Mouse (Mus musculus) layer of hippocampus, adult 8-10 months (tissue): Measurements from ENCODE around the gene Smg9. TPM values are rescaled to one million over a fixed set of nuclear protein-coding genes. Genes with fewer than 3 reads are reported as not detected.
A peak's percentile ranks its signal among the peaks of the same experiment; 100 is the strongest.
"Not testable (repeated sequence)": the region's sequence is repeated elsewhere in the genome, so short reads cannot be mapped to it uniquely, and the experiment has no call there.

Source experiments
- DNase-seq, 2 experiments: peaks; one replicate each; pipeline ENCODE4 v3.0.0; 2022; ENCODE audit warnings: low spot score in 2 of 2
- total RNA-seq, 4 experiments: library from RNA; stranded (reverse); gene quantifications; 2 replicates each; pipeline ENCODE4 v1.2.4; 2022

Gene Smg9
- total RNA-seq, 4 experiments from 2014 or later = 33.8 to 49.8 (median 44.0) TPM

DNA sequence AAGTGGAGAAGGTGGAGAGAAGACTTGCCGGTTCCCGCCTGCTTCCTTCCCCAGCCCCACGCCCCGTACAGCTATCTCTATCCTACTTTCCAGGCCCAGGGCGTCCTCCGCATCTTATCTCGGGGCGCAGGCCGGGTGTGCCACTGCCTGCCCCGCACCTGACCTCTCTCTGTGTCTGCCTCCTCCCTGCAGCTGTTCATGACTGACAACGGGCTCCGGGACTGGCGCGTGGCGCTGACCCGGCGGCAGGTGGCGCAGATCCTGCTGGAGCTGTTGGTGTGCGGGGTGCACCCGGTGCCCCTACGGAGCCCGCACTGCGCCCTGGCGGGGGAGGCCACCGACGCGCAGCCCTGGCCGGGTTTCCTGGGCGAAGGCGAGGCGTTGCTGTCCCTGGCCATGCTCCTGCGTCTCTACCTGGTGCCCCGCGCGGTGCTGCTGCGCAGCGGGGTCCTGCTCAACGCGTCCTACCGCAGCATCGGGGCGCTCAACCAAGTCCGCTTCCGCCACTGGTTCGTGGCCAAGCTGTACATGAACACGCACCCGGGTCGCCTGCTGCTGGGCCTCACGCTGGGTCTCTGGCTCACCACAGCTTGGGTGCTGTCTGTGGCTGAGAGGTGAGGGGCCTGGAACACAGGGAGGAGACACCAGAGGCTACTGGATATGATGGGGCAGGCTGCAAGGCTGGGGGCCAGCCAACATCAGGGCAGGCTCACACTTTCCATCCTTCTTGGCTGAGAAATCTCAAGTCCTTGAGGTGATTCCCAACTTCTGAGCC is 22.1 kb upstream of the Smg9 start:
- DNase-seq = no peak

DNA sequence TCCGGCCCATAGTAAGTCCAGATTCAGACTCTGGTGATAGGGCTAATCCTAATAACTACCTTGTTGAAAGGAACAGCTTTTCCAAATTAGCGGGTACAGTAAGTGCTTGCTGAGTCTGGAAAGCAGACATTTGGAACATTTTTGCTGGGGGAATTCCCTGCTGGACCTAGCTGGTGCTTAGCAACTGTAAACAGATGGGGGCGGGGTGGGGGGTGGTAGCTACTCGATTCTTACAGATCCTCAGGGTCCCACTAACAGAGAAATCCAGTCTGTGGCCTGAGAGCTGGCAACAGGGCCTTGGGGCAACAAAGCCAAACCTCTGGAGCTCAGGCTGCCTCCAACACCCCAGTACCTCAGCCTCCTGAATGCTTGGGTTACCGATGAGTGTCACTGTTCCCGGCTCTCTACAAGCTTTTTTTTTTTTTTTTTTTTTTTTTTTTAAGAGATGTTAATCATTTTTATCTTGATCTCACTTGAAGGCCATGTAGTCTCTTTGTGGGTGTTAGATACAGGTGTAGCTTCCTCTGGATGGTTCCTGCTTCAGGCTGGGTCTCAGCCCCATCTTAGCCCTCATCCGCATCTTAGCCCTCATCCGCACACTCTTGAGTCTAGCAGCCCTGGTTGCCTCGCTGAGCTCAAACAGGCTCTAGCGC is 21.2 kb upstream of the Smg9 start:
- DNase-seq = no peak

DNA sequence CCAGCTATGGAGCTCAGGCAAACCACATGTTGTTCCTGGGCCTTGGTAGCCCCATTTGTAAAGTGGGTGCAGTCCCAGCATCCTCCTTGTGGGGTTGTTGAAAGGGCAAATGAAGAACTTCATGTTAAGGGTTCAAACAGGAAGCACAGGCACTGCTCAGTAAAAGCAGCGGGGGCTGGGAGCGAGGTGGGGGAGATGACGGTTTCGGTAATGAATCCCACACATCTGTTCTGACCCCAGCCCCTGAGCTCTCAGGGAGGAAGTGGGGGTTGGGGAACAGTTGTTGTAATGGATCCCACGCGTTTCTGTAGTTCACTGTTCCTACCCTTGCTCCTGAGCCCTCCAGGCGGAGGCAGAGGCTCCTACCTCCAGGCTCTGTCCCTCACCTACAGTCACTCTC is 19.5 kb upstream of the Smg9 start:
- no peak for DNase-seq

DNA sequence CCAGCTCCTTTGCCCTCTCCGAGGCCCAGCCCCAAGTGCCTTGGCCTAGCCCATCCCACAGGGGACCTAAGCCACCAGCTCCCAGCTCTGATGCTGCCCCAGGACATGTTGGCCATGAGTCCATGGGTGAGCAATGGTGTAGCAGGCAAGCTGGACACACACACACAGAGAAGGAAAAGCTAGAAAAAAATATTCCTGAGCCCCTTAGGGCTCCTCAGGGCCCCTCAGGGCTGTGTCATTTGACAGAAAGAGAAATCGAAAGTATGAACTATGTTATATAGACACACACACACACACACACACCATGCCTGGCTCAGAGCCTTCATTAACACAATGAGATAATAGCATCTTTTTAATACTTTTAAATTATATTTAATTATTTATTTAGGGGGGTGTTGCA is 19.0 kb upstream of the Smg9 start:
- no peak for DNase-seq

DNA sequence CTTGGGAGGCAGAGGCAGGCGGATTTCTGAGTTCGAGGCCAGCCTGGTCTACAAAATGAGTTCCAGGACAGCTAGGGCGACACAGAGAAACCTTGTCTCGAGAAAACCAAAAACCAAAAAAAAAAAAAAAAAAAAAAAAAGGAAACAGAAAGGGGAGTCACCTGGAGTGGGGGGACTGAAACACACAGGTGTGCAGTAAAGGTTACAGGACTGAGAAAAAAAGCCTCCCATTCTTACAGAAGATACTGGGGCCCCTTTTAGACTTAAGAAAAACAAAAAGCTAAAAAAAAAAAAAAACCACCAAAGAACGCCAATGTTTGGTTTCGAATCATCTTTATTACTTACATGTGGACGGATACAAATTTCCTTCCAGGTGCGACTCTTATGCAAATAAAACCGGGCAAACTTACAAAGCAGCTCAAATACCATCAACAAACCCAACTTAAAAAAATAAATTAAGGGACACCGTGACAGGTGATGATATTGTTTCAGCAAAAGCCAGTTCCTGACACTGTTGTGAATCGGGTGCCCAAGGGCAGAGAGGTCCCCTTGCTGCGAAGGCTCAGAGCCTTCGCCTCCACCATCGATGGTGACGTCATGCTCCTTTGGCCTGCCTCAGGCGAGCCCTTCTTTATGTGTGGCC is 16.6 kb upstream of the Smg9 start:
- DNase-seq = no peak

DNA sequence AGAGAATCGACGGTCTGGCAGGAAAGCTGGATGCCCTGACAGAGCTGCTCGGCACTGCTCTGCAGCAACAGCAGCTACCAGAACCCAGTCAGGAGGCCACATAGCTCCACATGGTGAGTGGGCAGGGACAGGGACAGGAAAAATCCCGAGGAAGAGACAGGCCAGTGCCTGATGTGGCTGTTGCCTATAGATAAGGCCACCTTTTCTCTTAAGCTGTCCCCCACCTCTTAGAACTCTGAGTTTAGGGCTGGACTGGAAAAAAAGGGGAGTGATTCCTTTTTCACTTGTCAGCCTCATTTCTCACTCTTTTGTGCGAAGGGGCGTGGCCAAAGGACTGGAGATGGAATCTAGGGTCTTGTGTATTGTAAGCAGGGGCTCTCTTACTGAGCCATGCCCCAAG is 15.3 kb upstream of the Smg9 start:
- DNase-seq = no peak

DNA sequence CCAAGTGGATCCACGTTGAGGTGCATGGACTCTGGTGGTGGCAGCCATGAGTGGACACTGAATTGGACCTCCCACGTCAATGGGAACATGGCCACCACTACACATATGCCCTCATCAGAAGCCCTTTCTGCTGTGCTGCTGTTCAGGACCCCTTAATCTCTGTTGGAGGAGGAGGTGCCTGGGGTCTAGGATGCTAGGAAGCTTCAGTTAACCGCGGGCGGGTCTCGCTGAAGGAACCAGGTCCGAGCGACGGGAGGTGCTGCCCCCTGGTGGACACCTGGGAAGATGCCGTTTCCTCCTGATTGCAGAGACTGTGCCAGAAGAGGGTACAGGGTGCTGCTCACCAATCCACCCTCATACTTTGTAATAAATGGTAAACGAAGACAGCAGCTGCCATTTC is 14.6 kb upstream of the Smg9 start:
- peak in 1 of 2 experiments; percentile 56 for DNase-seq

DNA sequence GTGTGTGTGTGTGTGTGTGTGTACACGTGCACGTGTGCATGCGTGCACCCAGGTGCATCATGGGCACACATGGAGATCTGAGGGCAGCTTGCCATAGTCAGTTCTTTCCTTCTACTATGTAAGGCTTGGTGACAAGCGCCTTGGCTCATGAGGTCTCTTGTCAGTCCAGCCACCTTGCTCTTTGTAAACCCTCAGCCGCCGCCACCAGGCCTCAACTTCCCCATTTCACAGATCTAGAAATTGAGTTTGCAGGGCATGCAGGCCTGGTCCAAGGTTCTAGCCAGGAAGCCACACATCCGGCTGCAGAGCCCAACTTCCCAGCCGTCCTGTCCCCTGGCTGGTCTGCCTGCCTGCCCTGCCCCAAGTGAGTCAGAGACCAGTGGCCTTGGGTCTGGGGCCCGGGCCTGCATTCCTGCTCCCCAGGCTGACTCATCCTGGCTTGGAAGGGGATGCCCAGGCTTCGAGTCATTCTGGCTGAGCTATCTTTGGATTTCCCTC is 12.3 kb upstream of the Smg9 start:
- no peak for DNase-seq

DNA sequence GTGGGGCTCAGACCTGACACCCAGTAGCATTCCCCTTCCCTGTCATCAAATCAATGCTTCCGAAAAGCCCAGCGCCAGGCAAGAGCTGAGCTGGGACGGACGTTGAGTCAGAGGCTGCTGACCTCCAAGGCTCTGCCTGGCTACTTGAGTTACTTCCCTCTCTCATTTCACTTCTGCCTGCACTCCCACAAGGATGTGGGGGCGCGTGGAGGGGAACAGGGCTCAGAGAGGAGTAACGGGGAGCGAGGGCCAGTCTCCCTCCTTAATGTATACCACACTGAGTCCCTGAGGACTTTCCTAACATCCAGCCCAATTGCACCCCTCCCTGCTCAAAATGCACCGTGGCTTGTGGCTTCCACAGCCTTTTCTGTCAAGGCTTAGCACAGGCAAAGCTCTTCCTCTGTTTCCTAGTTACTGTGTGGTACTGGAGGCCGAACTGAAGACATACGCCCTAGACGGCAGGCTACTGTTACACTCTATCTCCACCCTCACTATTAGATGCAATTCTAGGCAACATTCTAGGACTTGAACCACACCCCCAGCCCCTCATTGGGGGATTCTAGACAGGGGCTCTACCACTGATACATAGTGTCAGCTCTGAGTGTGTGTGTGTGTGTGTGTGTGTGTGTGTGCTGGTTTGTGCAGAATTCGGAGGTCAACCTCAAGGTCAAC is 9.8 kb upstream of the Smg9 start:
- no peak for DNase-seq

DNA sequence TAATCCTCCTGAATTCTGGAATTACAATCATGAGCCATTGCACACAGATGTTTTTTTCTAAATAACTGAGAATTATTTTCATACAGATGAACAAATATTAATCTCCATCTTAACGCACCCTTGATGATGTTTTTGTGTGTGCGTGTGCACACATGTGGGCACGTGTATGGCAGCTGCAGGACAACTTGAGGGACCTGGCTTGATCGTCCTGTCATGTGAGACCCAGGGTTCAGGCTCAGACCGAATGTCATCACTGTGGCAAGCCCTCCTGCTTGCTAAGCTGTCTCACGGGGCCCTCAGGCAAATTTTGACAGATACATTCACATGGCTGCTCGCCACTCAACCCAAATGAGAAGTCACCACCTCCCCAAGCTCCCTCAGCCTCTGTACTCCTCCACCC is 8.9 kb upstream of the Smg9 start:
- no peak for DNase-seq

DNA sequence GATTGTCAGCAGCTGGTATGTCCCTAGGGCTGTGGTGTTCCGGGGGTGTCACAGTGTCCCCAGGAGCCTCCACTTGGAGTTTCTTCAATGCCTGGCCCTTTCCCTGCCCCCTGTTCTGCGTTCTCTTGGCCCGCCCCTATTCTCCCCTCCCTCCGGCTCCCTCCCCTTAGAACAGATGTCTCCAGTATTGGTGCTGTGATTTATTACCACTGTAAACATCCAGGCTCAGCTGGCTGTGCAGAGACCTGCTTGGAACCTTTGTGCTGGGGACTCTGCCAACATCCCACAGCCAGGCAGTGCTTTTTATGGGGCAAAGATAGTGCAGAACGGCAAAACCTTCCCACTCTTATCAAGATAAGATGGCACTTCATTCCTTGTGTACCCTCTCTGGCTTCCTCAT is 8.3 kb upstream of the Smg9 start:
- no peak for DNase-seq

DNA sequence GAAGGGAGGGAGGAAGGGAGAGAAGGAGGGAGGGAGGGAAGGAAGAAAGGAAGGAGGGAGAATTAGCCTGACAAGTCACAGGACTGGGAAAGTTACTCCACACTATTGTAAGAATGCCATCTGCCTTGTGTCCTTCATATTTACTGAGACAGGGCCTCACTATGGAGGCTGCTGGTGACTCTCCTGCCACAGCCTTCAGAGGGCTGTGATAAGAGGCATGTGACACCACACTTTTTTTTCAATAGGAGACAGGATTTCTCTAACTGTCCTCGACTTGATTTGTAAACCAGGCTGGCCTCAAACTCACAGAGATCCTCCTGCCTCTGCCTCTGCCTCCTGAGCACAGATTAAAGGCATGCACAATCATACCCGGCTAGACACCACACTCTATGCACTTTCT is 7.7 kb upstream of the Smg9 start:
- DNase-seq = no peak

DNA sequence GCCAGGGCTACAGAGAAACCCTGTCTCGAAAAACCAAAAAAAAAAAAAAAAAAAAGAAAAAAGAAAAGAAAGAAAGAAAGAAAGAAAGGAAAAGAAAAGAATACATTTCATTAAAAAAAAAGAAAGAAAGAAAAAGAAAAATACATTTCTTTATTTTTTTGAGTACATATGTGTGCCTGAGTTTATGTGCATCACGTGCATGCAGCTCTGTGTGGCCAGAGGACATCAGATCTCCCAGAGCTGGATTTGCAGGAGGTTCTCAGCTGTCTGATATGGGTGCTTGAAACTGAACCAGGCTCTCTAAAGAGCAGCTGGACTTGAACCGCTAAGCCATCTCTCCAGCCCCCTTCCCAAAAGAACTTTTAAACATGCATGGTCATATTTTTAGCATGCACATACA is 5.4 kb upstream of the Smg9 start:
- DNase-seq = no peak

DNA sequence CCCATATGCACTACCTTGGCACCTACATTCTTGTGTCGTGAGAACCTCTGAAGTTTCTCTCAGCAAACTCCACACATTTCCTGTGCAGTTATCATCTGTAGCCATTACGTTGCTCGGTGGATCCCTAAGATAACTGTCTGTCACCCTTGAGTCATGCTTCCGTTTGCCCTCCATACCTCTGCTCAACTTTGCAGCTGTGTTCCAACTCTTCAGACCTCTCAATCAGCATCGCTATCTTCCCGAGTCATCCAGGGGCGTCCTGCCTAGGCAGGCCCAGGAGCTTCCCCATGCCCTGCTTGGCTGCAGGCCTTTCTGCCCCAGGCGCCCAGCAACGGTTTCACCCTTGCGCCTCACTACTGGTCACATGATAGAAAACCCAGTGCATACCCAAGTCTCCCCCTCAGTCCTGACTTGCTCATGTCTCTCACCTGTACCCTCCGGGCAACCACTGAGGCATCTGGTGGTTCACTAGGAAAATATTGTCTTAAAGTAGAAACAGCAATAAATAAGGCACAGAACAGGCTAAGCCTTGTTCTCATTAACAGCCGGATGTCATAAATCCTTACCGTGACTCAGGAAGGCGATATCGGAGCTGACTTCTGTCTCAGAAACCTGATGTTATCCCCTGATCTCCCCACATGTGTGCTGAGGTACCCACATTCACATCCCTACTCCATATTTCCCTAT is 4.8 kb upstream of the Smg9 start:
- no peak for DNase-seq

DNA sequence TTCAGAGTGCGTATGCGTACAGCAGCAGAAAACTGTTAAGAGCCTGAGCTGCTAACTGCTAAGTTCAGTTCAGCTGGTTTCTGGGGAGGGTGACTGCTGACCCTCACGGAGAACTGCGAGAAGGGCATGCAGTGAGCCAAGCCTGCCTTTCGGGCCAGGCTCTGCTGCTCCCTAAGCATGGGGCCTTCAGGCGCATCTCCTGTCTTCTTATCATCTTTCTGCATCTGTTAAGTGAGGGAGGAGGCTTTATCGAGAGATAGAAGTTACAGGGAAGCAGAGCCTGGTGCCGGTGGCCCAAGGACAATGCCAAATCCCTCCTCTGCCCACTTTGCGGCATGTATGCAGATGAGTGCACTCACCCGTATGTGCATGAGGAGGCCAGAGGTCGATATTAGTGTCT is 2.6 kb upstream of the Smg9 start:
- DNase-seq = no peak

DNA sequence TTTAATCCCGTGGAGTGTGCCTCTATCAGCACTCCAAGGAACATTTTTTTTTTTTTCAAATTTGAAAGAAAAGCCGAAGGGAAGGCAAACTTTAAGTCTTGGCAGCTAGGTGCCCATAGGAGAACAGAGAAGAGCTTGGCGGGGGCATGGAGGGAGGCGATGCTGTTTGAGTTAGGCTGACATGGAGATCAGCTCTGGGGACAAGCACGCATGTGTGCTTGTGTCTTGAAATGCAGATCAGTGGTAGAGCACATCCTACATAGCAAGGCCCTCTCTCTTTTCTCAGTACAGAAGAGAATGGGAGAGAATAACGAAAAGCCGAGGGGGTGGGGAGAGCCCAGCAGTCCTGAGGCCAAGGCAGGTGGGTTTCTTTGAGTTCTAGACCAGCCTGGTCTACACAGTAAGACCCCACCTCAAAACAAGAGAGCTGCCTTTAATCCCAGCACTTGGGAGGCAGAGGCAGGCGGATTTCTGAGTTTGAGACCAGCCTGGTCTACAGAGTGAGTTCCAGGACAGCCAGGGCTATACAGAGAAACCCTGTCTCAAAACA is 980 bp upstream of the Smg9 start:
- DNase-seq = no peak

DNA sequence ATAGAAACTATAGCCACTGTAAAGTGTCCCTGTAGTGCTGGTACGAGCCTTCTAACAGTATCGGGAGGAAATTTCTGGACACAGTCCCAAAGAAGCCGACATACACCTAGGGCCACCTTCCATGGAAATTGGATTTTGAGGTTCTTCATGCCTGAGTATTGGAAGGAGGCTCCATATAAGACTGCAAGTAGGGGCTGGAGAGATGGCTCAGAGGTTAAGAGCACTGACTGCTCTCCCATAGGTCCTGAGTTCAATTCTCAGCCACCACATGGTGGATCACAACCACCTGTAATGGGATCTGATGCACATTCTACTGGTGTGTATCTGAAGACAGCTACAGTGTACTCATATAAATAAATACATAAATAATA is 648 bp downstream of the Smg9 start:
- DNase-seq = no peak

DNA sequence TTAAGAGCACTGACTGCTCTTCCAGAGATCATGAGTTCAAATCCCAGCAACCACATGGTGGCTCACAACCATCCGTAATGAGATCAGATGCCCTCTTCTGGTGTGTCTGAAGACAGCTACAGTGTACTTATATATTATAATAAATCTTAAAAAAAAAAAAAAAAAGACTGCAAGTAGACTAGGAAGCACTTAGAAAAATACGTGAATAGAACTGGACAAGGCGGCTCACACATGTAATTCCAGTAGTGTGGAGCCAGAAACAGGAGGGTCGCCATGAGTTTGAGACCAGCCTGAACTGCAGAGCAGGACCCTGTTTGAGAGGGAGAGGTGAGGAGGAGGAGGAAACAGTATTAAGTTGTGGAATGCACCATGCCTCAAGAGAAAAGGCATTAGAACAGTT is 1.1 kb downstream of the Smg9 start:
- not testable (repeated sequence) for DNase-seq

DNA sequence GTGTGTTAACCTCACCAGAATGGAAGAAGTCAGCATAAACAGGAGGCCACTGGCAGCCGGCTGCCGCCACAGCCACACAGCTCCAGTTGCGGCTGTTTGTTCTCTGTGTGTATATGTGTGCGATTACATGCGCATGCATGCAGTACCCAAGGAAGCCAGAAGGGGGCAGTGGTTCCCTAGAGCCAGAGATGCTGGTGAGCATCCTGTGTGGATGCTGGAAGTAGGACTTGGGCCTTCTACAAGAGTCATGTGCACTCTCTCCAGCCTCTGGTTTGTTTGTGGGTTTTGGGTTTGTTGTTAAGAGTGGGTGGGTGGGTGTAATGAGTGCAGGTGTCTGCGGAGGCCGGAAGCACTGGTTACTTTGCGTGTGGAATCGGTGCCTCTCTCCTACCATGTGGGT is 3.4 kb downstream of the Smg9 start:
- DNase-seq = no peak

DNA sequence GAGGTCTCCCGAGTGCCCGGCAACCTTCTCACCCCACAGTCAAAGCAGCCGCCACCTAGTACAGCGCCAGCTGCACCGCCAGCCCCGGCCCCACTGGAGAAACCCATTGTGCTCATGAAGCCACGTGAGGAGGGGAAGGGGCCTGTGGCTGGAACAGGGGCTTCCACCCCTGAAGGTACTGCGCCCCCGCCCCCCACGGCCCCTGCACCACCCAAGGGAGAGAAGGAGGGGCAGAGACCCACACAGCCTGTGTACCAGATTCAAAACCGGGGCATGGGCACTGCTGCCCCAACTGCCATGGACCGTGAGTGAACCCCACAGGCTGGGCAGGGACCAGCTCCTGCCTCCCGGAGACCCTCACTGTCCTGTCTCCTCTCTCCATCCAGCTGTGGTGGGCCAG is 6.2 kb downstream of the Smg9 start:
- no peak for DNase-seq
